Comparison of ENCODE assay signal across 22 mouse cellular contexts in the genomic region with DNA sequence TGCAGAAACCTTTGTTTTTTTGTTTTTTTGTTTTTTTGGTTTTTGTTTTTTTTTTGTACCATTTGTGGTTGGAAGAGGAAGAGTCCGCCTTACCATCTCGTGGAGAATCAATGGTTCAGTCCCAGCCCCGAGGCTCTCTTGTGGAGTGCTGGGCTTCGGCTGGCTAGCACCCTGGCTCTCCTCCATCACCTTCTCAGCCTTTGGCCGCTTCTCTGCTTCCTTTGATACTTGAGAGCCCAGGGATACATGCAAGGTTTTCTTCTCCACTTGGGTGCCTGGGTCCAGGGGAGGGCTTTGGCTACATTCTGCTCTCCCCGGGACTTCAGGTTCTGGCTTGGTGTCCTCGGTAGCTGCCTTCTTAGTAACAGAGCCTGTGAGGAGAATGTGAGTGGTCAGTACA.
"Had no signal": no experiment of that assay in that cellular context is flagged by ENCODE, and none has a peak within 500 bp of the region (broad histone marks: within the 10 kb centered on the region; RNA-seq: fewer than 3 reads in every experiment).

No protein-coding gene starts in this region.

- H3K9me3 ChIP-seq: heart, embryonic 15.5 days; hindbrain, embryonic 13.5 days; hindbrain, embryonic 15.5 days; limb, embryonic 15.5 days had no signal

- H3K4me1 ChIP-seq: heart, embryonic 13.5 days; heart, embryonic 15.5 days; hindbrain, embryonic 15.5 days; kidney, embryonic 15.5 days; limb, embryonic 13.5 days; limb, embryonic 15.5 days; liver, embryonic 12.5 days had no signal

- DNase-seq: forebrain, postnatal 0 days; heart, adult 18-20 months; heart, postnatal 14 days; heart, postnatal 36 days; kidney, adult 11 months; kidney, postnatal 14 days; layer of hippocampus, adult 9-11 months; layer of hippocampus, postnatal 36 days; left cerebral cortex, postnatal 4 days had no signal

- H3K4me2 ChIP-seq: heart, embryonic 11.5 days; heart, embryonic 13.5 days; heart, embryonic 15.5 days; hindbrain, embryonic 13.5 days; hindbrain, embryonic 15.5 days; kidney, embryonic 15.5 days; limb, embryonic 13.5 days; limb, embryonic 15.5 days; liver, embryonic 12.5 days had no signal

- H3K4me3 ChIP-seq: heart, embryonic 13.5 days; heart, embryonic 15.5 days; hindbrain, embryonic 13.5 days; hindbrain, embryonic 15.5 days; kidney, embryonic 15.5 days; limb, embryonic 13.5 days; limb, embryonic 15.5 days; liver, embryonic 12.5 days had no signal

- H3K9ac ChIP-seq: forebrain, postnatal 0 days; heart, embryonic 13.5 days; heart, embryonic 15.5 days; hindbrain, embryonic 13.5 days; hindbrain, embryonic 15.5 days; kidney, embryonic 15.5 days; limb, embryonic 13.5 days; limb, embryonic 15.5 days; liver, embryonic 12.5 days; liver, embryonic 14.5 days had no signal

- H3K27me3 ChIP-seq: heart, embryonic 13.5 days; heart, embryonic 15.5 days; hindbrain, embryonic 13.5 days; hindbrain, embryonic 15.5 days; kidney, embryonic 15.5 days; limb, embryonic 13.5 days; limb, embryonic 15.5 days; liver, embryonic 12.5 days had no signal

- H3K27ac ChIP-seq: heart, embryonic 13.5 days; heart, embryonic 15.5 days; hindbrain, embryonic 13.5 days; hindbrain, embryonic 15.5 days; hindbrain, postnatal 0 days; kidney, embryonic 15.5 days; kidney, postnatal 0 days; limb, embryonic 13.5 days; limb, embryonic 15.5 days; liver, embryonic 12.5 days; liver, embryonic 14.5 days had no signal

- ATAC-seq: forebrain, postnatal 0 days; hindbrain, postnatal 0 days; intestine, embryonic 16.5 days; liver, embryonic 12.5 days had no signal
